Mouse (Mus musculus): Measurements from ENCODE around the gene Plppr2. TPM values are rescaled to one million over a fixed set of nuclear protein-coding genes. Genes with fewer than 3 reads are reported as not detected.

Gene Plppr2
- total RNA-seq, 2 experiments from 2014 or later, result 0.36 to 0.98 TPM

DNA sequence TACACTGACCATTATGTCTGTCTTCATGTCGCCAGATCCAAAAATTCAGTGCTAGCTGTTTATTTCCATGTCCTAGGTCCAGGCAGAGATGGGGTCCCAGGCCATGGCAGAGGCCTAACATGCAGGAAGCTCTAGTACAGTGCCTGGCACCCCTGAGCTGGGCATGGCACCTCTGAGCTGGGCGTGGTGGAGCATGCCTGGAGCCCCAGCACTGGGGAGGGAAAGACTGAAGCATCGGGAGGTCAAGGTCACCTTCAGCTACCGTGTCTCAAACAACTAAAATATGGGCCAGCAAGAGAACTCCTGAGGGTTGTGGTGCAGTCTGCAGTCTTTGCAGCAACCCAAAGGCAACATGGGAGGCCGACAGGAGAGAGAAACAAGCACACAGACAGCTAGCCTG lies 21.5 kb downstream of the Plppr2 start:
- Histone ChIP-seq H3K27ac (no peak overlapping the region), H3K4me3 (no peak overlapping the region)
- no peak for TF ChIP-seq CTCF (IDR thresholded peaks at IDR 0.05)
- intact Hi-C loops (cut with DNase I), result loop anchor here (5.0 kb wide), 1 partner anchor 114 kb away; the partner anchor contains the start of genes Gm49318 and Zfp653
- DNase-seq, result no peak

DNA sequence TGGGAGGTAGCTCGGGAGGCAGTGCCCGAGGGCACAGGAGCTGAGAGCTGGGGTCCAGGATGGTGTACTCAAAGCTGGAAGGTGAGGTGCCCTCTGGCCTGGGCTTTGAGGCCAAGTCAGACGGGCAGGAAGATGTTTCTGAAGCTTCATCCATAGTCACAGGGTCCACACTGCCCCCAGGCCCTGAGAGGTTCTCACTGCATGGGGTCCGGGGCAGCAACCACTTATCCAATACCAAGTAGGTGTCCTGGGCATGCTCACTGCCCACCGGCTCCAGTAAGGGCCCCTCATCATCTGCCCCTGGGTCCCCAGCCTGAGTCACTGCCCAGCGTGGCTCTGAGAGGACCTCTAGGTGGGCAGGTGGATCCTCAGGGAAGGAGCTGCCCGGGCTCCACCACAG lies 22.4 kb downstream of the Plppr2 start:
- intact Hi-C loops (cut with DNase I), result loop anchor here (5.0 kb wide), 1 partner anchor 113 kb away; the partner anchor contains the start of genes Gm49318 and Zfp653
- no peak for DNase-seq
- Histone ChIP-seq H3K4me3 (no peak overlapping the region), H3K27ac (no peak overlapping the region)
- TF ChIP-seq CTCF (IDR thresholded peaks at IDR 0.05), result no peak

DNA sequence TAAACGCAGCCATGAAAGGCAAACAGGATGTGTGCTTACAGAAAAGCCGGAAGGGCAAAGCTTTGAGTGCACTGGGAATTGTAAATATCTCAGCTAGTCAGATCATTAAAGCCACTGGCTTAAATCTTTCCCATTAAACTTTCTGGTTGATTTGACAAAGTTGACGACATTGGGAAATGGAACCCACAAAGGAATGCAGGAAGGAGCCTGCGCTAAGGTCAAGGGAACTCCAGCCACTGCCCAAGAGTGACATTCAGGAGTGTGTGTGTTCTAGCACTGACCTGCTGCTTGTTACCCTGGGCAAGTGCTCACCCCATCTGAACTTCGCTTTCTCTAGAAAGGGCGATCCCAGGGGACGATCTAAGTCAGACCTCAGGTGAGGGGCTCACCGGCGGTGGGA lies 23.3 kb downstream of the Plppr2 start:
- Histone ChIP-seq H3K27ac (peak overlapping the region; percentile 12; the same call in 1 of the 2 replicates), H3K4me3 (no peak overlapping the region)
- no peak for TF ChIP-seq CTCF (IDR thresholded peaks at IDR 0.05)
- intact Hi-C loops (cut with DNase I), result no loop called here
- no peak for DNase-seq

DNA sequence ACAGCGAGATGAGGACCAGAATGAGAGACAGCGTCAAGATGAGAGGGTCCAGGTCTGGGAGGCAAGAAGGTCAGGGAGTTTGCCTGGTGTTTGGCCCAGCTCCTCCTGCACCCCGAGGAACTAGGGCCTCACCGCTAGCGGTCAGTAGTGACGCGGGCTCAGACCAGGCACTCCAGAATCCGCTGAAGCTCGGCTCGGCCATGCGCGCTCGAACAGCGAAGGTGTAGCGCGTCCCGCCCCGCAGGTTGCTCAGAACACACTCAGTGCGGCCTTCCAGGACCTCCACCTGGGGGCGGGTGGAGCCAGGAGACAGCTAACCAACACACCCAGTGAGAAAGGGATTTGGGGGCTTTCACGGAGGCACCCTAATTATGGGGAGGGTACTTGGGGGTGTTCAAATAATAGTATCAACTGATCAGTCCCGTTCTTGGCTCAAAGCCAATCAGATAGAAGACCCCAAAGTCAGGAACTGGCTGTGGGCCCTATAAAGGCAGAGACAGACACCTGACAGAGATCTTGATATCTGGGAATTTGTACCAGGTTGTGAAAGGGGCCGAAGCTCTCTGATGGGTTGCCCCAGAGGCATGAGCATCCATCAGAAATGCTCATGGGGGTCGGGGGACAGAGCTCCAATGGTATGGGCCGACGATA lies 23.9 kb downstream of the Plppr2 start:
- TF ChIP-seq CTCF (IDR thresholded peaks at IDR 0.05), result no peak
- intact Hi-C loops (cut with DNase I), result no loop called here
- no peak overlapping the region for H3K4me3 ChIP-seq
- H3K27ac ChIP-seq, result peak overlapping the region; percentile 12; the same call in 1 of the 2 replicates
- DNase-seq, result no peak

DNA sequence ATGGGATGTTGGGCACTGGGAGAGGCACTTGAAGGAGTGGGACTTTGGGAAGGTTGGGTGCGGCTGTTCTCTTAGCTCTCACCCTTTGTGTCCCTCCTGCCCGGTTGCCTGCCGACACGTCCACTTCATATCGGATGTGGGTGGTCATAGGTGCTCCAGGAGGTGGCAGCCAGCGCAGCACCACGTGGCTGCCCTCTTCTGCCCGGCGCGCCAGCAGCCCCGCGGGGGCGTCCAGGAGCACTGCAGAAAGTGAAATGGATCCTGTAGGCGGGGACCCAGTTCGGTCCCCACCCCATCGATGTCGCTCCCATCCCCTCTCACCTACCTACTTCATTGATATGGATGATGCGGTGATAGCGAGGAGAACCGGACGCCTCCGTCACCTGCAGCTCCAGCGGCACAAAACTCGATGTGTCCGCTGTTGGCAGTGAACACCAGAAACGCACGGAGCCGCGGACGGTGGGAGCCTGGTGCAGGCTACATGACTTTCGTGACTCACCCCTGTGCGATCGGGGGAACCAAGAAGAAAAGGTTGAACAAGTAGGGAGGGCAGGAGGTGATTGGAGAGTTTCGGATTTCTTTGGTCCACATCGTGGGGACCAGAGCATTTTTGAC lies 24.6 kb downstream of the Plppr2 start:
- intact Hi-C loops (cut with DNase I), result no loop called here
- Histone ChIP-seq H3K4me3 (peak overlapping the region; percentile 68), H3K27ac (no peak overlapping the region)
- DNase-seq, result no peak
- no peak for TF ChIP-seq CTCF (IDR thresholded peaks at IDR 0.05)

DNA sequence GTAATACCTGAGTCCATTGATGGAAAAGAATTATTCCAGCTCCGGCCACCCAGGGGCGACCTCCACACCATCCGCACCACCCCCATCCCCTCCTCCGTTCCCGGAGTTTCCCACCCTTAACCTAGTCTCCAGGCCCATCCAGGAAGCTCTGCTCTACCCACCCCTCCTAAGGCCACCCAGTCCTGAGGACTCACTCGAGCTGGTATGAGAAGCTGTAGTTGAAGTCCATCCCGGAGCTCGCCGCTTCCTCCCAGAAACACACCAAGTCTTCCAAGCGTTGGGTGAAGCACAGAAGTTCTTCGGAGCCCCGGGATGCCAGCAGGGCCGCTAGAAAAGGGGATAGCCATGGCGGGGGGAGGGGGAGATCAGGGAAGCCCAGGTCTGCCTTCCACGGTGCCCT lies 25.2 kb downstream of the Plppr2 start:
- intact Hi-C loops (cut with DNase I), result no loop called here
- no peak for TF ChIP-seq CTCF (IDR thresholded peaks at IDR 0.05)
- Histone ChIP-seq H3K27ac (no peak overlapping the region), H3K4me3 (peak overlapping the region; percentile 68)
- DNase-seq, result no peak

DNA sequence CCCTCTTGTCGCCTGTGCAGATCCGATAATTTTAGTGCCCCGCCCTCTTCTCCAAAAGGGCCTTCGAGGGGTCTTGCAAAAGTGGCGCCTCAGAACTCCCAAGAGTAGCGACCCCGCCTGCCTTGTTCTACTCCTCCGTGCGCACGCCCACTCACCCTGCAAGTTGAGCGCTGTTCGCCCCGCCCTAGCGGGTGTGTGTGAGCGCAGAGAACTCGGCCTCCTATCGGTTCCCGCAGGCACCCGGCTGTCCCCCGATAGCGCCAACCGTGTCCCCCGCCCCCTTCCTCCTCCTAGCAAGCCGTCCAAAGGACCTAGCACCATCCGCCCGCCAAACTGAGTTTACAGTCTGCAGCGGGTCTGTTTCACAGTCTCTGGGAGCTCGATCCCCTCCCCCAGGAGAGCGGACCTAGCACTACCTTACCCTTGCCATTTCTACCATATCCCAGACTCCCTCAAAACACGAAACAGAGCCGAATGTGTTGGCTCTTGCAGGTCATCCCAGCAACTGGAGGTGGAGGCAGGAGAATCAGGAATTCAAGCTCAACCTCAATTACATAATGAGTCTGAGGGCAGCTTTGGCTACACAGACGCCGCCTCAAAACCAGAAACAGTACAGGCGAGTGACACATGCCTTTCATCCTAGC lies 25.7 kb downstream of the Plppr2 start:
- peak; percentile 64 for DNase-seq
- no peak overlapping the region; the same call in 1 of the 2 replicates for H3K27ac ChIP-seq
- TF ChIP-seq CTCF (IDR thresholded peaks at IDR 0.05), result no peak
- intact Hi-C loops (cut with DNase I), result no loop called here
- H3K4me3 ChIP-seq, result peak overlapping the region; percentile 68

DNA sequence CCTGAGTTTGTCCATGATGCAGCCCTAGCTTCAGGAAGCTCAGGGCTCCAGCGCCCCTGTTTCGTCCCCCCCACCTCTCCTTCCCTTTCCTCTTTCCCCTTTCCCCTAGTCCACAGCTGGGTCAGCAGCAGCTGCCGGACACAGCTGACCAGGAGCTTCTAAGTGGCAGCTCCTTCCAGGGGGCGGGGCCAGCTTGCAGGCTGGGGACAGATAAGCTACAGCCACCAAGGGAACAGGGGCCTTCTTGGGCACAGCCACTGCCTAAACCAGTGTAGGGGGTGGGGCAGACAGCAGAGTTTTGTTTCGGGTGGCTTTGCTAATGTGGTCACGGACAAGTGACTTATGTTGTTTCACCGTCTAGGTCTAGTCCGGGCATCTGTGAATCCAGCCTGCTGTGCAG lies 26.6 kb downstream of the Plppr2 start, which contains the start of gene Epor:
Gene Epor, minus strand, starts transcription at position 90 of the 400 bp plus-strand sequence.
- no peak for TF ChIP-seq CTCF (IDR thresholded peaks at IDR 0.05)
- no peak within 1 kb of the TSS; the same call in 1 of the 2 replicates for H3K27ac ChIP-seq
- DNase-seq, result peak; percentile 58
- intact Hi-C loops (cut with DNase I), result no loop called here
- H3K4me3 ChIP-seq, result peak within 1 kb of the TSS; percentile 68

DNA sequence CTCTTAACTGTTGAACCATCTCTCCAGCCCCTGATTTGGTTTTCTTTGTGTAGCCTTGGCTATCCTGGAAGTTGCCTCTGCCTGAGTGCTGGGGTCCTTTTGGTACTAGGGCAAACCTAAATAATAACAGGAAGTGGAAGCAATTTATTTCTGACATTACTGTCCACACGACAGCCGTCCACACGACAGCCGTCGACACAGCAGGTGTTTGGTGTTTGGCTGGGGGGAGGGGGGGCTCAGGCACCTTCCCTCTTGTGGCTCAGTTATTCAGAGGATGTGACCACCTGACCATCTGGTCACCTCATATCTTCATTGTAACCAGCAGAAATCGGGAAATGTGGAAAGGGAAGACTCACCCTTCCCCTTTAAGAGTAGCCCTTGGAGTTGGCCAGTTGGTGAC lies 32.0 kb downstream of the Plppr2 start:
- Histone ChIP-seq H3K4me3 (no peak overlapping the region), H3K27ac (no peak overlapping the region)
- no peak for TF ChIP-seq CTCF (IDR thresholded peaks at IDR 0.05)
- no peak for DNase-seq
- intact Hi-C loops (cut with DNase I), result no loop called here

DNA sequence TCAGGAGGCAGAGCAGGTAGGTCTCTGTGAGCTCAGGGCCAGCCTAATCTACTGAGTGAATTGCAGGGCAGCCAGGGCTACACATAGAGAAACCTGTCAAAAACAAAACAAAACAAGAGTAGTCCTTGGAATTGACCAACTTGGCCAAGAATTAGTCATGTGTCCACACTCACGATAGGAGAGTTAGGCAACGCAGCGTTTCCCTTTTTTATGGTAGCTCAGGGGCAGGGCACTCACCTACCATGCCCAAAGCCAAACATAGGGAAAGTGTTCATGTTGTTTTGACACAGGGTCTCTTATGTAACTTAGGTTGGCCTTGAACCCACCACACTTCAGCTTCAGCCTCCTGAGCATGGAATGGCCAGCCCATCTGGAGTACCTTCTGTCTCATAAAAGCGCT lies 32.5 kb downstream of the Plppr2 start:
- H3K4me3 ChIP-seq, result no peak overlapping the region
- no peak overlapping the region for H3K27ac ChIP-seq
- TF ChIP-seq CTCF (IDR thresholded peaks at IDR 0.05), result no peak
- no peak for DNase-seq
- intact Hi-C loops (cut with DNase I), result no loop called here

DNA sequence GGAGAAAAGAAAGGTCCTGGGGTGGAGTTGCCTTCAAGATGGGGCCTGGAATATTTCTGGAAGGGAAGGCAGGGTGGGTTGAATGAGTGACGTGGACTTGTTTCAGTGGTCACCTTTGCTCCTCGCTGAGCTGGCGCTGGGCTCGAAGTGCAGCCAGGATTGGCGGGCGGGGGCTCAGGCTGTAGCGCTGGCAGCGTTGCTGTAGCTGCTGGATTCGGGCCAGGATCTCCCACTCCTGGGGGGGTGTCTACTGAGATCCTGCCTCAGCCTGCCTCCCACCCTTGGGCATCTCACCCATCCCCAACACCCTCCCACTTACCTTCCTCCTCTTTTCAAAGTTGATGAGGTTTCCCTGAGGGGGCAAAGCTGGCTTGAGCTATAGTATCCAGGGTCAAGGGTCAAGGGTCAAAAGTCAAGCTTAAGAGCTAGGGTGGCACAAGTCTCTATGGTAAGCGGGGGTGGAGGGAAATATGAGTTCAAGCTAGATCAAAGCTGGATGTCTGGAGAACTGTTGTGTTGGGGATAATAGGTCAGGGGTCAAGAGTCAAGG lies 39.9 kb downstream of the Plppr2 start:
- Histone ChIP-seq H3K4me3 (no peak overlapping the region), H3K27ac (no peak overlapping the region)
- no peak for TF ChIP-seq CTCF (IDR thresholded peaks at IDR 0.05)
- no peak for DNase-seq
- intact Hi-C loops (cut with DNase I), result loop anchor here (5.0 kb wide), 1 partner anchor 166 kb away; no protein-coding TSS in a partner anchor

DNA sequence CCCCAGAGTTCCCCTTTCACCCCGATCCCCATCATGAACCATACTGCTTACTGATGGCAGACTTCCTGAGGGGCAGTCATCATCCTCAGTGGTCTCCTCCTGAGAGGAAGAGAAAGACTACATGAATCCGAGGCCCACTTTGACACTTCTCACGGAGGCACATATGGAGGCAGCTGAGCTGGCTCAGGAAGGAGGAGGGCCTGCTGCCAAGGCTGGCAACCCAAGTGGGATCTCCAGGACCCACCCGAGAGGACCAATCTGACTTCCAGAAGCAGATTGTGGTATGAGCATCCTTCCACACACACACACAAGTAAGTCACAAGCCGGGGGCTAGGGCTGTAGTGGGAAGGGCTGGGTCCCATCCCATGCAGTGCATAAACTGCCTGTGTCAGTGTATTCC lies 40.5 kb downstream of the Plppr2 start:
- DNase-seq, result no peak
- no peak overlapping the region for H3K4me3 ChIP-seq
- intact Hi-C loops (cut with DNase I), result loop anchor here (5.0 kb wide), 1 partner anchor 165 kb away; no protein-coding TSS in a partner anchor
- no peak overlapping the region for H3K27ac ChIP-seq
- TF ChIP-seq CTCF (IDR thresholded peaks at IDR 0.05), result no peak

DNA sequence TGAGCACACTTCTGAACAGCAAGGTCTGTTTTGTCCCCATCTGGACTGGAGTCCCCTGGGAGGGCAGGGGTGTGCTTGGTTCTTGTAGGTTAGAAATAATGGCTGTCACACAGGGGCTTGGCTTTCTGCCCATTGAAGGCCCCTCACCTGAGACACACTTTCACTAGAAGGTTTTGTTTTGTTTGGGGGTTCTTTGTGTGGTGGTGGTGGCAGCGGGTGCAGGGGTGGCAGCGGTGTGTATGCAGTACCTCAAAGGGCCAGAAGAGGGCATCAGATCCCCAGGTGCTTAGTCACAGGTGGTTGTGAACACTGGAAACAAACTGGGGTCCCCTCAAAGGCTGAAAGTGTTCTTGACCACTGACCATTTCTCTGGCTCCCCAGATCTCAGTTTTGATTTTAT lies 41.1 kb downstream of the Plppr2 start:
- H3K4me3 ChIP-seq, result no peak overlapping the region
- TF ChIP-seq CTCF (IDR thresholded peaks at IDR 0.05), result peak; percentile 77
- DNase-seq, result peak; percentile 40
- no peak overlapping the region for H3K27ac ChIP-seq
- intact Hi-C loops (cut with DNase I), result loop anchor here (5.0 kb wide), 1 partner anchor 164 kb away; no protein-coding TSS in a partner anchor
